Mouse (Mus musculus): ENCODE results near the gene Plcb2.

The Plcb2 gene

DNA sequence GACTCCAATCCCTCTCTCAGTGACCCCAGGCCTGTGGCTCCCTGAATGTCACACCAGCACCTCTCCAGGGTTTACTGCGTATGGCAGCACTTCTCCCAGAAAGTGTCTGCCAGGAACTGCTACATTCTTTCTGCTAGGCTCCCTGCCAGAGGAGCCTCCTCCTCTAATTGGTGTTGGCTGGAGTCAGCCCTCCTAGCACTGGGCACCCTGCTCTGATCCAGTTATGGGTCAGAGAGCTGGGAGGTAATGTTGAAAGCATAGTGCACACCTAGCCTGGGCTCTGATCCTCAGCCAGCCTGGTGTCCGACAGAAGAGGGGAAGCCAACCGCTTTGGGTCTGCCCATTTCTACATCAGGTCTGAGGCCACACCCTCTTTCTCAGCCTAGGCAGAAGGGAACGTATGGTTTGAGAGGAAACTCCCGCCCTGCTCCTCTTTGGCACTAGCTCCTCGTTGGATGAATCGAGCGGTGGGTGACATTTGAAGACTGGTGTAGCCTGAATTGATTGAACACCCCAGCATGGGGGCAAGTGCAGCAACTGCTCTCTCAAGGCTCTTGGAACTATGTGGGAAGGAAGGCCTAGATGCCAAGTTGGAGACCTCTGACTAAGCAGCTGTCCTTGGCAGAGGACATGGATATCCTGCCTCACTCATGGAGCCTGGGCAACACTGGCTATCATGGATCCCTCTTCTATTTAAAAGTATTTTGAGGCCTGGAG is 45.5 kb downstream of the Plcb2 start:
- DNase-seq = no peak

GRCm38 (mm10) chr2:118680926-118681325 is 47.3 kb downstream of the Plcb2 start:
- DNase-seq = no peak

DNA sequence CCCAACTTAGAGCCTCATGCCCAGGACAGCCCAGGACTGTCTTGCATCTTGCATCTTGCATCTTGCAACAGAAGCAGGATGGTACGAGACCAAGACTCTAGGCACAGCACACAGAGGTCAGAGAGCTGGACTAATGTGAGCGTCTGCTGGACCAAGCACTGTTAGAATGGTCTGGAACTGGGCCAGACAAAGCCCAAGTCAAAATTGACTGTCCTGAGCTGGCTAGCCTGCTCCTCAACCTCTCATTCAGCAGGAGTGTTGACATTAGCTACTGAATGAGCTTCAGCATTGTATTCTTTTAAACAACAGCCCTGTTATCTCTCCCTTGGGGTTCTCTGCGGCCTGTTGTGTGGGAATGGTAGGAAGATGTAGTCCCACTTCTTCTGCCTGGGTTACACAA is 48.7 kb downstream of the Plcb2 start:
- DNase-seq = no peak

- DNase-seq = no peak
Measured at GRCm38 (mm10) chr2:118677817-118678216, 50.4 kb downstream of the Plcb2 start.

- DNase-seq = no peak
Measured at GRCm38 (mm10) chr2:118676839-118677741, 51.1 kb downstream of the Plcb2 start.

- no peak for DNase-seq
Measured at GRCm38 (mm10) chr2:118674500-118674899, 53.7 kb downstream of the Plcb2 start.

DNA sequence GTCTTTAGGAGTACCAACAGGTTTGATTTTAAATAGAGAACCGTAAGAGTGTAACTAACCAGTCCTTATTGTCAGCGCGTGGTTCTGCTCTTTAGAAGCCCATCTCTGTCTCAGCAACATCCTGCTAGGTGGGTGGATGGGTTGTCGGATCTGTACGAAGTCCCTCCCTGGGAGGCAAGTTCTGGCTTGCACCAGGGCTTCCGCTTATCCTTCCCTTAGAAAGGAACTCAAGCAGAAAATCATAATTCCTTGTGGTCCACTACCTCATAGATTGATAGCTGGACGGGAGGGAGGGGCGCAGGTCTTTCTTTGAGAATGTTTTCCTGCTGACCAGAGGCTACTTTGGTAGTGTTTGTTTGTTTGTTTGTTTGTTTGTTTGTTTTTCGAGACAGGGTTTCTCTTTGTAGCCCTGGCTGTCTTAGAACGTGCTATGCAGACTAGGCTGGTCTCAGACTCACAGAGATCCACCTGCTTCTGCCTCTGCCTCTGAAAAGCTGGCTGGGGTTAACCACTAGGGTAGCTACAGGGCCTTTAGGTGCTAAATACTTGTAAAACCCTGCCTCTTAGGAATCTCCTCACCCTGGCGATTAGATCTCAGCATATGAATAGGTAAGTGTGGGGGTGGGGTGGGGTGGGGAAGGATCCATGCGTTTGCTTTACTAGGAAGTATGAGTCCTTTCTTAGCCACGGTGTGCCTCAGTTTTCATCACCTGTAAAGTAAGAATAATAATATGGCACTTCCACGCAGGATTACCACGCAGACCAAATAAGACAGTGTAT is 54.4 kb downstream of the Plcb2 start:
- no peak for DNase-seq

GRCm38 (mm10) chr2:118671728-118672127 is 56.5 kb downstream of the Plcb2 start:
- DNase-seq = no peak

- no peak for DNase-seq
Measured at GRCm38 (mm10) chr2:118669785-118670184, 58.5 kb downstream of the Plcb2 start.

GRCm38 (mm10) chr2:118669245-118669644 is 59.0 kb downstream of the Plcb2 start:
- no peak for DNase-seq

DNA sequence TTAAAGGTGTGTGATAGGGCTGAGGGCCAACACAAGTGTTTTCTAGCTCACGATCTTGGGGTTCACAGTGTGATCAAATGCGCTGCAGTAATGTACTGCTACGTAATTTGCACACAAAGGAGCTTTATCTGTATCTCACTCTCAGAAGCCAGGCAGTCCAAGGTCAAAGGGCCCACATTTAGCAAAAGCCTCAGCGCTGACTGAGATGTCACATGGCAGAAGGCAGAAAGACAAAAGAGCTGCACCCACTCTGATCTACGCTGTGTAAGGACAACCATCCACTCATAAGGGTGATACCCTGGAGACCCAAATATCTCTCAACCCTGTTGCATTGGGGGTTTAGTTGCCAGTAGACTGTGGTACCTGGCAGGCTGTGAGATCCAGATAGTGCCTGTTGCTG is 61.1 kb downstream of the Plcb2 start:
- DNase-seq = no peak

GRCm38 (mm10) chr2:118665616-118666015 is 62.6 kb downstream of the Plcb2 start:
- no peak for DNase-seq

- DNase-seq = no peak
Measured at GRCm38 (mm10) chr2:118664975-118665516, 63.2 kb downstream of the Plcb2 start.

GRCm38 (mm10) chr2:118663804-118664766 is 64.2 kb downstream of the Plcb2 start:
- no peak for DNase-seq

DNA sequence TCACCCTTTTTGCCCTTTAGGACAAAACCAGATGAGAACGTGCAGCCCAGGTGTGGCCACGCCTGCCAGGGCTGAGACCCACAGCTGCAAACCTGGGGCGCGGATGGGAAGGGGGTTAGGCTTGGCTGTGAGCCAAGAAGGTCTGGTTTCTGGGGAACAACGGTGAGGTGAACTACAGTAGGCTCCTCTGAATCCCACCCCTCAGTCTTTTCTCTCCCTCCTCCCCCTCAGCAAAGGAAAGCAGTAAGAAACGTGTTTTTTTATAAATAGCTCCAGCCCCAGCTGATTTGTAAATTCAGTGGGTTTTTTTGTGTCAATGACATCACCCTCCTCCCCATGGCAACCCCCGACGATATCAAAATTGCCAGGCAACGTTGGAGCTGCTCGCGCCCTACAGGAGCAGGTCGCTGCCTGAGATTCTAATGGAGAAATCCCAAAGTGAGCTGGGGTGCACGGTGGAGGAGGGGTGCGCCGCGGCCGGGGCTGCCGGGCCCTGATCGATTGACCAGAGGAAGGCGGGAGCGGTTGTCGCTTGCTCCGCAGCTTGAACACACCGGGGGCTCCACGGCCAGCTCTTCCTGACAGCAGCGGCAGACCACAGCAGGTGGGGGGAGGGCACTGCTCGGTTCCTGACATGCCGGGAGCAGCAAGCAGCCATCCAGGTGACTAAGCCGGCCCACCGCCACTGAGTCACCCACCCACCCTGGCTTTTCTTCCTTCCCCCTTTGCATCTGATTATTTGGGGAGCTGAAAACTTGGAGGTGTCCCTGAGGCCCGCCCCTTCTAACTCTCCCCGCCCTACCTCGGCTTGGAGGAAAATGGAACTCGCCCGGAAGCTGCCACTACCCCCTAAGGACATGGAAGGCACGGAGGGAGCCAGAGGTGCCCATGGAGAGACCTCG is 65.1 kb downstream of the Plcb2 start, which contains the start of gene Pak6:
Gene Pak6, plus strand, starts transcription at position 402 of the 902 bp plus-strand sequence.
- peak; percentile 86 for DNase-seq

GRCm38 (mm10) chr2:118661891-118662290 is 66.3 kb downstream of the Plcb2 start:
- DNase-seq = no peak

- peak; percentile 38 for DNase-seq
Measured at GRCm38 (mm10) chr2:118659998-118660452, 68.2 kb downstream of the Plcb2 start.

DNA sequence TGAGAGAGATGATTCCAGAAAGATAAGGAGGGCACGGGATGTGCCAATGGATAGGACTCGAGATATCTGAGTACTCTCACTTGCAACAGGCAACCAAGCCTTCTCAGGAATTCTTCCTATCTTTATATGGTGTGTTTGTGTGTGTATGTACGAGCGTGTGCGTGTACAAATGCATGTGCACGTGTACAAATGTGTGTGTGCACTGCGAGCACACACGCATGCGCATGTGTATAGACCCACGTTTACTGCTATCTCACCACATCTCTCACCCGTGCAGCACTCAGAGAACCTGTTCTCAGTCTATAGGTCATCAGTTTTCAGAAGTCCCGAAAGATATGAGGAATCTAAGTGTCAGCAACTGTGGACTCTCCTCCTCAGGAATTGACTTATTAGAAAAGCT is 68.7 kb downstream of the Plcb2 start:
- DNase-seq = no peak

- no peak for DNase-seq
Measured at GRCm38 (mm10) chr2:118659077-118659476, 69.2 kb downstream of the Plcb2 start.

- DNase-seq = peak; percentile 44
Measured at GRCm38 (mm10) chr2:118658457-118658856, 69.8 kb downstream of the Plcb2 start.

Measured in thymus, postnatal 14 days (tissue).